Mouse (Mus musculus) liver, embryonic 11.5 days (tissue): ENCODE results near the gene Ube2q2. TPM values are rescaled to one million over a fixed set of nuclear protein-coding genes. Genes with fewer than 3 reads are reported as not detected.

Experiments
- ATAC-seq: fragments of 200-750 bp; cut with Nextera tagmentation; replicated peaks from 2 replicates; pipeline ENCODE4 v1.8.0; 2017; ENCODE audit warnings: moderate number of reproducible peaks, mild to moderate bottlenecking, moderate TSS enrichment, moderate library complexity; ENCODE audit not compliant: low FRiP score
- DNase-seq: peaks from one replicate; pipeline ENCODE4 v3.0.0-alpha.2; 2017; ENCODE audit warnings: low spot score
- H3K27ac ChIP-seq: fragments of 300-500 bp; sonication (generic); 2 replicates; pipeline ENCODE4 v1.5.1; 2014; ENCODE audit warnings: mild to moderate bottlenecking, low read depth, low read length, control low read depth
- H3K27me3 ChIP-seq: fragments of 300-500 bp; sonication (generic); replicated peaks from 2 replicates; pipeline ENCODE4 v1.6.1; 2014; ENCODE audit warnings: low read length, mixed read lengths; ENCODE audit not compliant: control insufficient read depth, insufficient read depth
- H3K36me3 ChIP-seq: fragments of 300-500 bp; sonication (generic); 2 replicates; pipeline ENCODE4 v1.6.1; 2014; ENCODE audit warnings: mild to moderate bottlenecking, low read length, moderate library complexity, mixed read lengths; ENCODE audit not compliant: control insufficient read depth, insufficient read depth
- H3K4me1 ChIP-seq: fragments of 300-500 bp; sonication (generic); replicated peaks from 2 replicates; pipeline ENCODE4 v1.6.1; 2014; ENCODE audit warnings: low read length, mixed read lengths; ENCODE audit not compliant: control insufficient read depth, insufficient read depth
- H3K4me2 ChIP-seq: fragments of 300-500 bp; sonication (generic); 2 replicates; pipeline ENCODE4 v1.6.1; 2014; ENCODE audit warnings: mild to moderate bottlenecking, control low read depth, moderate library complexity
- H3K4me3 ChIP-seq: fragments of 300-500 bp; sonication (generic); 2 replicates; pipeline ENCODE4 v1.5.1; 2014; ENCODE audit warnings: low read depth, low read length, control low read depth
- H3K9ac ChIP-seq: fragments of 300-500 bp; sonication (generic); 2 replicates; pipeline ENCODE4 v1.6.1; 2014; ENCODE audit warnings: low read depth, low read length, control low read depth
- H3K9me3 ChIP-seq: fragments of 300-500 bp; sonication (generic); 2 replicates; pipeline ENCODE4 v1.6.1; 2016; ENCODE audit warnings: low read length, inconsistent platforms, mixed read lengths; ENCODE audit not compliant: control insufficient read depth
- WGBS: fragments of 180-500 bp; shearing (Covaris S2); extraction: QIAGEN DNeasy Blood & Tissue Kit; methylation state at CpG from one replicate; pipeline ENCODE4 v1.1.7; 2014; 5-methylcytosine and 5-hydroxymethylcytosine counted together
- polyA plus RNA-seq: library from polyadenylated mRNA; unstranded; fragments of >200 nt; fragmentation: Nextera tagmentation; extraction: Ambion mirVana; gene quantifications from 2 replicates; pipeline ENCODE4 v1.2.1, GENCODE M21; 2014

The Ube2q2 gene
- polyA plus RNA-seq, 1 experiment from 2014 or later = 34.8 TPM

DNA sequence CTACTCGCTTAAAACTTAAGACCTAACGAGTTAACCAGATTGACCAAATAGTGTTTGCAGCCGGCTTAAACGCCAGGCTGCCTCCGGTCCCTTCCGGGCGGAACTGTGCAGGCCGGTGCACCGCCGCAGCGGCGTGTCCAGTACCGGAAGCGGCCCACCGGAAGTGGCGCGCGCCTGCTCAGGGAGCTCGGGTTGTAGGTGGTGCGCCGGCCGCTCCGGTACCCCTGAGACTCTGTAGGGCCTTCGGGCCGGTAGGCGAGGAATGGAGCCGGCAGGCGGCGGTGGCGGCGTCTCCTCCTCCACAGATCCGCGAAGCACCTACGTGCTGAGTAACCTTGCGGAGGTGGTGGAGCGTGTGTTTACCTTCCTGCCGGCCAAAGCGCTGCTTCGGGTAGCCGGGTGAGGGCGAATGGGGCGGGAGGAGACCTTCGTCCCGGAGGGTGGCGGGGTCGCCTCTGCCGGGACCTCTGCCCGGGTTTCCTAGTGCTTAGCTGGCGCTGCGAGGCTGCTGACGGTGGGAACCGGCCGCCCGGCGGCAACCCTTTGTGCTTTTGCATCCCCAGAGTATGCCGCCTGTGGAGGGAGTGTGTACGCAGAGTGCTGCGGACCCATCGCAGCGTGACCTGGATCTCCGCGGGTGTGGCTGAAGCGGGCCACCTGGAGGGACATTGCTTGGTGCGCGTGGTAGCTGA is 60.3 kb downstream of the Ube2q2 start, which contains the start of gene Fbxo22:
Fbxo22 (plus strand) TSS at position 136 of the 692 bp plus-strand sequence.
- H3K4me2 ChIP-seq = peak within 1 kb of the TSS; percentile 89
- ATAC-seq = peak; percentile 97
- peak; percentile 88 for DNase-seq
- peak within 1 kb of the TSS; percentile 90 for H3K4me3 ChIP-seq
- WGBS = under 1% methylated on average over 65 of the region's 65 CpGs
- peak within 1 kb of the TSS; percentile 92 for H3K9ac ChIP-seq
- H3K36me3 ChIP-seq = peaks cover 3% of the 10 kb centered on the region; the same call in 1 of the 2 replicates
- H3K9me3 ChIP-seq = no peaks in the 10 kb centered on the region
- H3K4me1 ChIP-seq = peaks cover 10% of the 10 kb centered on the region
- H3K27ac ChIP-seq = peak within 1 kb of the TSS; percentile 84
- no peaks in the 10 kb centered on the region for H3K27me3 ChIP-seq

DNA sequence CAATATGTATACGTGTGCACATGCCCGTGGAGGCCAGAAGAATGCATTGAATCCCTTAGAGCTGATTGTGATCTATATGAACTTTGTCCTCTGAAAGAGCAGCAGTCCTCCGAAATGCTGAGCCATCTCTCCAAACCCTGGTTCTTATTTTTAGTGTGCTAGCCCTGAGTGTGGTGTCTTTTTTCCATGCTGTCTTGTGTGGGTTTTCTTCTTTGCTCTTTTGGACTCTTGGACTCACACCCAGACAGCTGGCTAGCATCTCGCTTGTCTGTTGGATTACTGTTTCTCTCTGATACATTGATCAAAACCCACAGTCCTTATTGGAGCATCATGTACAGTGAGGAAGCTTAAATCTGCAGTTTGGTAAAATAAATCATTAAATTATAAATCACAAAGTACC is 63.0 kb downstream of the Ube2q2 start:
- H3K4me3 ChIP-seq = no peak overlapping the region
- H3K27ac ChIP-seq = no peak overlapping the region
- peaks cover 22% of the 10 kb centered on the region; the same call in 1 of the 2 replicates for H3K36me3 ChIP-seq
- H3K4me1 ChIP-seq = peaks cover 10% of the 10 kb centered on the region
- 67% methylated on average over 4 of the region's 4 CpGs for WGBS
- no peak overlapping the region for H3K4me2 ChIP-seq
- no peaks in the 10 kb centered on the region for H3K27me3 ChIP-seq
- H3K9me3 ChIP-seq = no peaks in the 10 kb centered on the region
- H3K9ac ChIP-seq = no peak overlapping the region
- no peak for DNase-seq
- no peak for ATAC-seq

DNA sequence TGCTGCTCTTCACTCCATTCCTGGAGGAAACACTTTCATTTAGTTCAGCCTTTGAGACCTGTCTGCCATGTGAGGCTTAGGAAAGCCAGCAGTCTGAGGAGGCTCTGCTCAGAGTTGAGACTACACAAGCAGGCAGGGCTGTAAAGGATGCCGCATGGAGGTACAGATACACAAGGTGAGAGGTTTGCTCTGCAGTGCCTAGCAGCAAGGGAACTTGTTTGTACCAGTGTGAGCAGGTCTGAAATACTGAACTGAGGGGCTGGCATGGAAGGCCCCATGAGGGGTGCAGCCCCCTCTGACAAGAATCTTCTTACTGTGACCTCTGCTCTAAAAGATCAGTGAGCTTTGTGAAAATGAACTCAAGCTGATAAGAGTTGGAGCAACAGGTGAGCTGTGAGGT is 64.7 kb downstream of the Ube2q2 start:
- H3K9me3 ChIP-seq = no peaks in the 10 kb centered on the region
- H3K4me2 ChIP-seq = no peak overlapping the region
- ATAC-seq = no peak
- no peak overlapping the region for H3K27ac ChIP-seq
- peaks cover 33% of the 10 kb centered on the region for H3K36me3 ChIP-seq
- no peak overlapping the region for H3K9ac ChIP-seq
- WGBS = 93% methylated on average over 1 of the region's 1 CpGs
- H3K27me3 ChIP-seq = no peaks in the 10 kb centered on the region
- H3K4me1 ChIP-seq = peaks cover 10% of the 10 kb centered on the region
- H3K4me3 ChIP-seq = no peak overlapping the region
- DNase-seq = no peak

DNA sequence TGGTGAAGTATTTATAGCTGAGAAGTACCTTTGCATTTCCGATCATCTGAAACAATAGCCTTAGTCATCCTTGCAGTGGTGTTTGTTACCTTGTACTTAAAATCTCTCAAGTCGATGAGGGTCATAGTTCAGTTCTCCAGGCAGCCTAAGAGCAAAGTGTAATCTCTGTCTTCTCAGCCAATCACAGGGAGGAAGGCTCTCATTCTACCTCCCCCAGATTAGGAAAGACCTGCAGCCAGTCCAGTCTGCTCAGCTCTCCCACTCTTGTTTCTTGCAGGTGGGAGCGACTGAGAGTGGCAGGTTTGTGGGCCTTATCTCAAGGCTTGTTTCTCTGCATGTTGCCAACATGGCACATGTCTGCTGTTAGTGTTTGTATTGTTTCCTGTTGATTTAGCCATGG is 66.4 kb downstream of the Ube2q2 start:
- Histone ChIP-seq H3K27ac (no peak overlapping the region), H3K9ac (no peak overlapping the region), H3K36me3 (peaks cover 42% of the 10 kb centered on the region), H3K9me3 (no peaks in the 10 kb centered on the region), H3K4me3 (no peak overlapping the region), H3K27me3 (no peaks in the 10 kb centered on the region), H3K4me1 (peaks cover 5% of the 10 kb centered on the region), H3K4me2 (no peak overlapping the region)
- ATAC-seq = no peak
- 86% methylated on average over 3 of the region's 3 CpGs for whole genome bisulfite sequencing
- DNase-seq = no peak

DNA sequence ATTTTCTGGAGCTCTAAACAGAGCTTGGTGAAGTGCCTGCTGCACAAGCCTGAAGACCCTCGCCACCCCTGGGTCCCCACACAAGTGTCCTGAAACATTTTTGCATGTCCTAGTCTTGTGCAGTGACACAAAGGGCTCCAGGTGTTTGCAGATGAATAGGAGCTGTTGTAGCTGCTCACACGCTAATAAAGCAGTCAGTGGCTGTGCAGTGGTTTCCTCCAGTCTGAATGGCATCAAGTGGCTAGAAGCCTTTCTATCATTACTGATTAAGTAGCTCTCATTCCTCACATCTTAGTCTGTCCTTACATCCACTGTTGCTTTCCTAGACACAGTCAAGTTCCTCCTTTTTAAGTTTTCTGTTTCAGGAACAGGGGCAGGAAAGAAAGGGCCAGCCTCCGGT is 67.0 kb downstream of the Ube2q2 start:
- Histone ChIP-seq H3K4me3 (no peak overlapping the region), H3K27me3 (no peaks in the 10 kb centered on the region), H3K4me2 (no peak overlapping the region), H3K9me3 (no peaks in the 10 kb centered on the region), H3K4me1 (peaks cover 5% of the 10 kb centered on the region), H3K36me3 (peaks cover 44% of the 10 kb centered on the region), H3K9ac (no peak overlapping the region), H3K27ac (no peak overlapping the region)
- ATAC-seq = no peak
- no peak for DNase-seq
- WGBS = 85% methylated on average over 3 of the region's 3 CpGs

DNA sequence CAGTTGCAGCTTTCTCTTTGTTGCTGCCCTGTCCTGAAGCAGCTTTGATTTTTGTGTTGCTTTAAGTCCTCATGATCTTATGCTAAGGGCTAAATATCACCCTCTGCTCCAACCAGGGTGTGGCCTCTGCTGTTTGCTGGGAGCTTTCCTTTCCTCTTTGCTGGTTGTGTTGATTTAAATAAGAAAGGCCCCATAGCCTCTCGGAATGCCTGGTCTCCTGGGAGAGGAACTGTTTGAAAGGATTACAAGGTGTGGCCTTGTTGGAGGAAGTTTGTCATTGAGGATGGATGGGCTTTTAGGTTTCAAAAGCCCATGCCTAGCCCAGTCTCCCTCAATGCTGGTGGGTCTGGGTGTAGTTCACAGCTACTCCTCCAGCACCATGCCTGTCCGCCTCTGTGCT is 67.4 kb downstream of the Ube2q2 start:
- DNase-seq (no peak), ATAC-seq (no peak)
- Histone ChIP-seq H3K4me1 (peaks cover 3% of the 10 kb centered on the region), H3K27me3 (no peaks in the 10 kb centered on the region), H3K36me3 (peaks cover 44% of the 10 kb centered on the region), H3K9me3 (no peaks in the 10 kb centered on the region), H3K4me2 (no peak overlapping the region), H3K27ac (no peak overlapping the region), H3K4me3 (no peak overlapping the region), H3K9ac (no peak overlapping the region)
- WGBS = 83% methylated on average over 2 of the region's 2 CpGs

DNA sequence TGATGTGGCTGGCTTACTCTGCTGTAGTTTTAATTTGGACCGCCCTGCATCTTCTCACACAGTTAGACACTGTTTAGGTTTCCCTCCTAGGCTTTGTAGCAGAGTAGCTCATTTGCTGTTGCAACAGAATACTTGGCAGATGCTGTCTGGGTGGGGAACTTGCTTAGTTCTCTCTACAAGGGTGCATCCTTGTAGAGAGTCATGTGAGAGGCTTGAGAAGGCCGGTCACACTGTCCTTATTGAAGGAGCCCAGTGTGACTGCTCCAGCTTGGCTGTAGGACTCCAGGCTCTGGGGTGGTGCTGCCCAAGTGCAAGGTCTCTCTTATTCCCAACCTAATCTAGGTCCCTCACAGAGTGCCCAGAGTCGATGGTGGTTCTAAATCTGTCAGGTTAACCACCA is 68.7 kb downstream of the Ube2q2 start:
- no peak overlapping the region for H3K4me2 ChIP-seq
- ATAC-seq (no peak), DNase-seq (no peak)
- no peaks in the 10 kb centered on the region for H3K4me1 ChIP-seq
- H3K9ac ChIP-seq = no peak overlapping the region
- WGBS = 90% methylated on average over 3 of the region's 3 CpGs
- H3K36me3 ChIP-seq = peaks cover 48% of the 10 kb centered on the region
- no peaks in the 10 kb centered on the region for H3K27me3 ChIP-seq
- H3K4me3 ChIP-seq = no peak overlapping the region
- no peaks in the 10 kb centered on the region for H3K9me3 ChIP-seq
- no peak overlapping the region for H3K27ac ChIP-seq

DNA sequence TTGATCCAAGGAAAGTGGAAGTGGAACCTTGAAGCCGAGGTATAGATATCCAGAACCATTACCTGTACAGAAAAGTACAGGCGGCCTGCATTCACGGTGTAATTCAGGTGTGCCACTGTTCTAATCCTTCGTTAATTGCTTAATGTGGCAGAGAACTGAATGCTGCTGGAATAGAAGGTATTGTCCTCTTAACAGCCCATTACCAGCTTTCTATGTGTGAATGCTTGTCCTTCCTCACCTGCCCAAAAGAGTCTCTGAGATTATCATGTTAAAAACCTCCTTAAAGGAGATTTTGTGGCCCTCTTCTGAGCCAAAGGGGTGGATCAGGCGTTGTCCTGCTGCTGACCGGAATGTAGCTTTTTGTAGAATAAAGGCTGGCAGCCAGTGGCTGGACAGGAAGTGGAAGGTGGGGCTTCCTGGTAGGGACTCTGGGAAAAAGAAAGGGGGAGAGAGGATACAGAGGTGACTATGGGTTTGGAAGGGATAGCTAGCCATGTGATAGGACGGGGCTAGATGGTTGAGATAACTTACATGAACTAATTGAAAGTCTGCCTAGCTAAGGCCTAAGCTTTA is 76.6 kb downstream of the Ube2q2 start:
- no peak overlapping the region for H3K4me2 ChIP-seq
- H3K9me3 ChIP-seq = no peaks in the 10 kb centered on the region
- no peak for DNase-seq
- peaks cover 23% of the 10 kb centered on the region for H3K36me3 ChIP-seq
- 85% methylated on average over 7 of the region's 7 CpGs for WGBS
- no peak overlapping the region for H3K27ac ChIP-seq
- no peak for ATAC-seq
- H3K27me3 ChIP-seq = no peaks in the 10 kb centered on the region
- H3K4me3 ChIP-seq = no peak overlapping the region
- H3K9ac ChIP-seq = no peak overlapping the region
- no peaks in the 10 kb centered on the region; the same call in 1 of the 2 replicates for H3K4me1 ChIP-seq

DNA sequence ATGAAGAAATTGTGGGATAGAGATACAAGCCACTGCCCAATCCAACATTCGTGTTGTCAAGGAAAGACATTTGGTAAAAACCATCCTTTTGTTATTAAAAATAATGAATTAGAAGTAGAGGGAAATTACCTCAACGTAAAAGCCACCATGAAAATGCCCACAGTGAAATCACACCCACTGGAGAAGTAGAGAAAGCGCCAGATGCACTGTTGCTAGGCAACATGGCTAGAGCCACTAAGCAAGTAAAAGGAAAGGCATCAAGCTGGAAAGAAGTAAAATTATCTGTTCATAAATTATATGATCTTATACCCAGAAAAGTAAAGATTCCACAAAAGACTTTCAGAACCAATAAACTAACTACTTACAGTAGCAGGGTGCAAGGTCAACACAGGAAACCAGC is 77.6 kb downstream of the Ube2q2 start:
- Histone ChIP-seq H3K4me1 (no peaks in the 10 kb centered on the region; the same call in 1 of the 2 replicates), H3K9me3 (no peaks in the 10 kb centered on the region), H3K36me3 (peaks cover 22% of the 10 kb centered on the region), H3K9ac (no peak overlapping the region), H3K4me2 (no peak overlapping the region), H3K27me3 (no peaks in the 10 kb centered on the region), H3K4me3 (no peak overlapping the region), H3K27ac (no peak overlapping the region)
- ATAC-seq (no peak), DNase-seq (no peak)
- 90% methylated on average over 3 of the region's 3 CpGs for WGBS
